Mouse (Mus musculus) ES-Bruce4 (cell line): Measurements from ENCODE around the gene Ust.

ENCODE experiments used
- CTCF ChIP-seq: IDR thresholded peaks from one replicate; pipeline ENCODE4 v1.8.1; 2011; ENCODE audit warnings: low read depth, low read length
- EP300 ChIP-seq: IDR thresholded peaks from 2 replicates; pipeline ENCODE4 v1.6.1; 2011; ENCODE audit warnings: low read depth, low read length; ENCODE audit not compliant: insufficient read depth
- POLR2A ChIP-seq: IDR thresholded peaks from one replicate; pipeline ENCODE4 v1.8.1; 2011; ENCODE audit warnings: low read length; ENCODE audit not compliant: insufficient read depth

- TF ChIP-seq CTCF (no peak), POLR2A (no peak), EP300 (no peak)
Observed at GRCm38 (mm10) chr10:8224641-8225040, 294.0 kb downstream of the Ust start.
